Mouse (Mus musculus) olfactory bulb, adult 2 months (tissue): ENCODE measurements around the gene Olfr1033.
"Not testable (repeated sequence)": the region's sequence is repeated elsewhere in the genome, so short reads cannot be mapped to it uniquely, and the experiment has no call there.

Source experiments
- CTCF ChIP-seq: fragments of 200-500 bp; IDR thresholded peaks from 2 replicates; pipeline ENCODE4 v1.5.1; 2012; ENCODE audit warnings: low read depth, mild to moderate bottlenecking, low read length, moderate library complexity; ENCODE audit not compliant: insufficient read depth
- POLR2A ChIP-seq: fragments of 200-500 bp; IDR thresholded peaks from 2 replicates; pipeline ENCODE4 v1.6.1; 2012; ENCODE audit warnings: mild to moderate bottlenecking, low read depth, low read length, moderate library complexity; ENCODE audit not compliant: insufficient read depth

DNA sequence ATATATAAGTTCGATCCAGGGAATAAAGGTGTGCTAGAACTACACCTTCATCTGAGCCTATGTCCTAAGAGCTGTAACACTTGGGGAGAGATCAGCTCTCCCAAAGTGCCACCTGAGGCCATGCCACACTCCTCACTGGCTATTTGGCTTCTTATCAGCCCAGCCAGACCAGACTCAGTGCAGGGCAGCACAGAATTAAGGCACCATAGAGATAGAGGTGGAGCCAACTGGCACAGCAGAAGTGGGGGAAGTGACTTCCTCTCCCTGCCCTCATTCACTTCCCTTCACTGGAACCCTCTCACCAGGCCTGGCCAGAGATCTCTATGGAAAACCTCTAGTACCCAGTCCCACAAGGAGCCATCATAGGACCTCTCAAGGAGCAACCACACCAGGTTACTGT, 60.0 kb downstream of the Olfr1033 start:
- TF ChIP-seq POLR2A, CTCF: not testable (repeated sequence)
